Mouse (Mus musculus): ENCODE measurements around the gene Zfp541. TPM values are rescaled to one million over a fixed set of nuclear protein-coding genes. Genes with fewer than 3 reads are reported as not detected.

The Zfp541 gene
- polyA plus RNA-seq, 1 experiment from 2014 or later: not detected

DNA sequence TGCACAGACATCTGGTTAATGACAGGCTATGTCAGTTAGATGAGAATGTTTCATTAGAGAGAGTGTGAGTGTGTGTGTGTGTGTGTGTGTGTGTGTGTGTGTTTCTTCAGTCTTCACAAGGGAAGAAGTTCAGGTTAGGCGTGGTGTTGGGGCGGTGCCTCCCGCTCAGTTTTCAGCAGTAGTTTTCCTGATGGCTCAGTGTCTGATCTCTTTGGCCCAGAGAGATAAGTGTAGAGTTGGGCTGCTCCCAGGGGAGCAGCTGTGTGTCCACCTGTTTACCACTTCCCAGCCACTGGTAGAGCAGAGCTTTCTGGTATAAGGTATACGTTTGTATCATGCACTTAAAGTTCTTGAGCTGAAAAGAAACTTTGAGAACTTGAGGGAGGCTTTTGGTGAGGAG lies 38.3 kb downstream of the Zfp541 start:
- Histone ChIP-seq H3K27ac (replicated peaks; ENCODE audit: low read depth, low read length) (no peak overlapping the region), H3K9ac (replicated peaks; ENCODE audit: low read length) (peak overlapping the region; percentile 3; the same call in 1 of the 2 replicates), H3K4me3 (ENCODE audit: low read depth, low read length) (no peak overlapping the region)

DNA sequence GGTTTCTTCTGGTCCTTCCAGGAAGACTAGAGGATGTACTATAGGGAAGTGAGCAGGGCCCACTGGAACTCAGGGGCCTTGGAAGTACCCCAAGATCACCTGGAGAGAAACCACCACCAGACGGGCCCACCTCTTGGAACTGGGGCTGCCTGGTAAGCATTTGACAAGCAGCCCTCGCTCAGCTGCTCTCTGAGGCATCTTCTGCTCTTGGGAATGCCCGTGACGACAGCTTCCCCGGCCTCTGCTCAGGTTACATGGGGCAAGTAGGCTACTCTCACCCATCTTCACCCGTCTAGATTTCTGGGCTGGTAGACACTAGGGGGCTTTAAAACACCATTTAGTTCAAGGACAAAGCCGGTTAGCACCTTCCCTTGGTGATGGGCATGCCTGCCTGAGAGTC lies 39.5 kb downstream of the Zfp541 start:
- H3K4me3 ChIP-seq (ENCODE audit: low read depth, low read length): no peak overlapping the region
- WGBS: 69% methylated on average over 7 of the region's 7 CpGs
- no peak overlapping the region for H3K9ac ChIP-seq (replicated peaks; ENCODE audit: low read length)
- H3K36me3 ChIP-seq (replicated peaks; ENCODE audit: control insufficient read depth, insufficient read depth, low read depth, low read length): peaks cover 2% of the 10 kb centered on the region
- H3K27ac ChIP-seq (replicated peaks; ENCODE audit: low read depth, low read length): no peak overlapping the region
- no peak overlapping the region for H3K4me2 ChIP-seq (ENCODE audit: low read depth, low read length)
- no peaks in the 10 kb centered on the region for H3K27me3 ChIP-seq (ENCODE audit: control insufficient read depth, insufficient read depth, low read length)
- DNase-seq (ENCODE audit: low spot score) (no peak), ATAC-seq (replicated peaks; ENCODE audit: insufficient number of reproducible peaks, low FRiP score, low TSS enrichment, low read depth) (no peak)
- H3K4me1 ChIP-seq (ENCODE audit: control insufficient read depth, insufficient read depth, low read length): peaks cover 5% of the 10 kb centered on the region
- no peaks in the 10 kb centered on the region for H3K9me3 ChIP-seq (replicated peaks; ENCODE audit: control insufficient read depth, low read length)

More for the DNA sequence above, 38.3 kb downstream of the Zfp541 start:
- 90% methylated on average over 4 of the region's 4 CpGs for WGBS
- ATAC-seq (replicated peaks; ENCODE audit: insufficient number of reproducible peaks, low FRiP score, low TSS enrichment, low read depth) (no peak), DNase-seq (ENCODE audit: low spot score) (no peak)
- no peaks in the 10 kb centered on the region for H3K9me3 ChIP-seq (replicated peaks; ENCODE audit: control insufficient read depth, low read length)
- peaks cover 5% of the 10 kb centered on the region for H3K4me1 ChIP-seq (ENCODE audit: control insufficient read depth, insufficient read depth, low read length)
- H3K36me3 ChIP-seq (replicated peaks; ENCODE audit: control insufficient read depth, insufficient read depth, low read depth, low read length): peaks cover 2% of the 10 kb centered on the region
- peak overlapping the region; percentile 74; the same call in 1 of the 2 replicates for H3K4me2 ChIP-seq (ENCODE audit: low read depth, low read length)
- no peaks in the 10 kb centered on the region for H3K27me3 ChIP-seq (ENCODE audit: control insufficient read depth, insufficient read depth, low read length)

DNA sequence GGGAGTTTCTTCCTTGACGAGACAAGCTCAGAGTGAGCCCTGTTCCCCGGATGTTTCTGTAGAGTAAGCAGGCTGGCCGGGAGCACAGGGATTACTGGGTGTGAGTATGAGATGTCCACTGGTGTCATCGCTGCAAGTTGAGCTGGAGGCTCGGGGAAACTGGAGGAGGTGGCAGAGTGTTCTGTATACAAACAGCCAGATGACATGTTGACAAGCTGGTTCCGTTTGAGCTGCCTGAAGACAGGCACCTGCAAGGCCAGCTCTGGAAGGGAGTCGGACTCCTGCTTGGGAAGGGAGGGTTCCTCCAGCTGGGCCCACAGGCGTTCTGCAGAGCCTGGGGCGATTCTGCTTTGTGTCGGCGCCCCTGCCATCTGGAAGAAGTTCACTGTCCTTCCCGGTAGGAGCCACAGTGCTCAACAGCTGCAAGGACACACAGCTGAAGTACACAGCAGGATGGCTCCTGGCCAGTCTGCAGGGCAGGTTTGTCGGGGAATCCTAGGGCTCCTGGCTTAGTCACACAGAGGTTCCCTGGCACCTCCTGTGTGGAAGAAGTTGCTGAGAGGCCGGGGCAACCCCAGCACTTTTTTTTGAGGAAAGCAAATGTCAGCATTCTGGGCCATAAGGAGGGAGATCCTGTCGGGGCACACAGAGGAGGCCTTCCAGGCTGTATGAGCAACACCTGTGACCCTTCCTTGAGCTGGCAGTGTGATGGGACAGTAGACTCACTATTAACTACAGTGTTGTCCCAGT lies 40.3 kb downstream of the Zfp541 start:
- ATAC-seq (replicated peaks; ENCODE audit: insufficient number of reproducible peaks, low FRiP score, low TSS enrichment, low read depth): no peak
- Histone ChIP-seq H3K9ac (replicated peaks; ENCODE audit: low read length) (no peak overlapping the region), H3K27me3 (ENCODE audit: control insufficient read depth, insufficient read depth, low read length) (no peaks in the 10 kb centered on the region), H3K4me1 (ENCODE audit: control insufficient read depth, insufficient read depth, low read length) (peaks cover 5% of the 10 kb centered on the region), H3K27ac (replicated peaks; ENCODE audit: low read depth, low read length) (no peak overlapping the region), H3K4me2 (ENCODE audit: low read depth, low read length) (no peak overlapping the region), H3K9me3 (replicated peaks; ENCODE audit: control insufficient read depth, low read length) (no peaks in the 10 kb centered on the region), H3K4me3 (ENCODE audit: low read depth, low read length) (no peak overlapping the region), H3K36me3 (replicated peaks; ENCODE audit: control insufficient read depth, insufficient read depth, low read depth, low read length) (peaks cover 2% of the 10 kb centered on the region)
- WGBS: 71% methylated on average over 15 of the region's 15 CpGs
- DNase-seq (ENCODE audit: low spot score): no peak

DNA sequence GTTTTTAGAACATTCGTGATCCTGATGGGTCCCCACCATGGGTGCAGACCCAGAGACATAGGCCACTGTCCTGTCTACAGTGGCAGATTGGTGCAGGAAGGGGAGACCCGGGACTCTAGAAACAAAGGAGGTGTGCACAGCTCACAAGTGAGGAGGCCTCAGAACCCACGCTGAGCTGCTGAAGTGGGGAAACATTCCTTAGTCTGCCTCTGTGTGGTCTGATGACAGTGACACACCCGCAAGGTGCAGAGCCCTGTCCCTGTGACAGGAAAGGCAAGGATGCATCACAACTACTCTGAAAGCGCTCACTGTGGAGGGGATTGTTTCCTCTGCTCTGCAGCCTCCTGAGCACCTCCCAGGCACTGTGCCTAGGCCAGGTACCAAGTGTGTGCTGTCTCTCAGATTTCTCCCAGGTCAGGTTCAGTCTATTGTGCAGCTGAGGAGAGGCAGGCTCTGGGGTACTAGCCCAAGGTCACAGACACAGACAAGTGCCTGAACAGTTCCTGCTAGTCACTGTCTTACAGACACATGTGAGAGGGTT lies 41.1 kb downstream of the Zfp541 start:
- DNase-seq (ENCODE audit: low spot score) (no peak), ATAC-seq (replicated peaks; ENCODE audit: insufficient number of reproducible peaks, low FRiP score, low TSS enrichment, low read depth) (no peak)
- no peaks in the 10 kb centered on the region for H3K27me3 ChIP-seq (ENCODE audit: control insufficient read depth, insufficient read depth, low read length)
- H3K27ac ChIP-seq (replicated peaks; ENCODE audit: low read depth, low read length): no peak overlapping the region
- no peak overlapping the region for H3K4me2 ChIP-seq (ENCODE audit: low read depth, low read length)
- no peak overlapping the region for H3K9ac ChIP-seq (replicated peaks; ENCODE audit: low read length)
- H3K9me3 ChIP-seq (replicated peaks; ENCODE audit: control insufficient read depth, low read length): no peaks in the 10 kb centered on the region
- no peak overlapping the region for H3K4me3 ChIP-seq (ENCODE audit: low read depth, low read length)
- peaks cover 2% of the 10 kb centered on the region for H3K36me3 ChIP-seq (replicated peaks; ENCODE audit: control insufficient read depth, insufficient read depth, low read depth, low read length)
- 87% methylated on average over 5 of the region's 5 CpGs for WGBS
- peaks cover 5% of the 10 kb centered on the region for H3K4me1 ChIP-seq (ENCODE audit: control insufficient read depth, insufficient read depth, low read length)

DNA sequence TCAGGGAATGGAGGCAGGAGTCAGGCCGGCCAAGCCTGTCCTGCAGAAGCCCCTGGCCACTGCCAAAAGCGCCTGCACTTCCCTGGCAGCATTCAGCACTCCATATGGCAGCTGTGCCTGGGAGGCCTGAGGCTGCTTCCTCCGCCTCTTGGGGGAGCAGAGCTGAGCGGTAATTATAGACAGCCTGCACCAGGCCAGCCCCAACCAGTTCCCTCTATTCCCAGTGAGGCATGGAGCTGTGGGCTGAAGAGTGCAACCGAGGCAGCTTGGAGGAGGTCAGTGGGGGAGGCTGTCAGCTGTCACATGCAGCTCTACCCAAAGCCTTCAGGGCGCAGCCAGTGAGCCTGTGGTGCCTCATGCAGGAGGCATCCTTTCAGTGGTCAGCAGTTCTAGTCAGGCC lies 42.1 kb downstream of the Zfp541 start:
- peaks cover 2% of the 10 kb centered on the region for H3K36me3 ChIP-seq (replicated peaks; ENCODE audit: control insufficient read depth, insufficient read depth, low read depth, low read length)
- H3K27ac ChIP-seq (replicated peaks; ENCODE audit: low read depth, low read length): no peak overlapping the region

DNA sequence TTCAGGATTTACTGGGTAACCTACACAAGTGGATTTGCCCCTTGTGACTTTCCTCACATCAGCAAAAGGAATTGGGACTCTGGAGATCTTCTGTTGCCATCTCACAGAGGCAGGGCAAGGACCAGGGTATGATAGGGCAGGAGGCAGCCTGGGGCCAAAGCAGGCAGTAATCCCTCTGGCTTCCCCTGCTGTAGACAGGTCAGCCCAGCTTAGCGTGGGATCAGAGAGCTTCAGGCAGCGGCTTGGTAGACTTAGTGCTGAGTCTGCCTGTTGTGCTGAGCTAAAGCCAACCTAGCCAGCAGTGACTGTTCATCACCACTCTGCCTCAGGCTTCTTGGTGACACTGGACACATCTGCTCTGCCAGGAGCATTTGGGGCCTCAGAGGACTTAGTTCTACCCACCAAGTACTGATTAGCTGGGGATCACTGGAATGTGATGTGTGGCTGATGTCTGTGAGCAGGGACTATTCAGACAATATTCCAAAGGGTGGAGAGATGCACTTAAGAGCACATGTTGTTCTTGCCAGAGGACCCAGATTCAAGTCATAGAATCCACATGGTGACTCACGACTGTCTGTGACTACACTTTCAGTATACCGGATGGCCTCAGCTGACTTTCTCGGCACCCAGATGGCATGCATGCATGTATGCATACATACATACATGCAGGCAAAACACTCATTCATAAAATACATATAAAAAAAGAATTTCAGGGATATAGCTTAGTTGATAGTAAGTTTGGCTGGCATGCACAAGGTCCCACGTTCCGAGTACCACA lies 43.2 kb downstream of the Zfp541 start:
- H3K27me3 ChIP-seq (ENCODE audit: control insufficient read depth, insufficient read depth, low read length): no peaks in the 10 kb centered on the region
- no peak overlapping the region for H3K9ac ChIP-seq (replicated peaks; ENCODE audit: low read length)
- no peak overlapping the region for H3K27ac ChIP-seq (replicated peaks; ENCODE audit: low read depth, low read length)
- ATAC-seq (replicated peaks; ENCODE audit: insufficient number of reproducible peaks, low FRiP score, low TSS enrichment, low read depth): no peak
- DNase-seq (ENCODE audit: low spot score): no peak
- H3K4me1 ChIP-seq (ENCODE audit: control insufficient read depth, insufficient read depth, low read length): 0 out of 2 replicates have a peak, but pooled peaks cover 2% of the 10 kb centered on the region
- H3K36me3 ChIP-seq (replicated peaks; ENCODE audit: control insufficient read depth, insufficient read depth, low read depth, low read length): peaks cover 5% of the 10 kb centered on the region
- WGBS: 95% methylated on average over 7 of the region's 7 CpGs
- H3K4me2 ChIP-seq (ENCODE audit: low read depth, low read length): no peak overlapping the region
- no peak overlapping the region for H3K4me3 ChIP-seq (ENCODE audit: low read depth, low read length)
- no peaks in the 10 kb centered on the region for H3K9me3 ChIP-seq (replicated peaks; ENCODE audit: control insufficient read depth, low read length)

More for the DNA sequence above, 42.1 kb downstream of the Zfp541 start:
- H3K4me3 ChIP-seq (ENCODE audit: low read depth, low read length): no peak overlapping the region
- ATAC-seq (replicated peaks; ENCODE audit: insufficient number of reproducible peaks, low FRiP score, low TSS enrichment, low read depth) (no peak; the same call in 1 of the 2 replicates), DNase-seq (ENCODE audit: low spot score) (no peak)
- H3K9ac ChIP-seq (replicated peaks; ENCODE audit: low read length): no peak overlapping the region
- 65% methylated on average over 6 of the region's 6 CpGs for WGBS
- no peaks in the 10 kb centered on the region for H3K9me3 ChIP-seq (replicated peaks; ENCODE audit: control insufficient read depth, low read length)
- no peak overlapping the region for H3K4me2 ChIP-seq (ENCODE audit: low read depth, low read length)
- no peaks in the 10 kb centered on the region for H3K27me3 ChIP-seq (ENCODE audit: control insufficient read depth, insufficient read depth, low read length)
- H3K4me1 ChIP-seq (ENCODE audit: control insufficient read depth, insufficient read depth, low read length): peaks cover 5% of the 10 kb centered on the region

DNA sequence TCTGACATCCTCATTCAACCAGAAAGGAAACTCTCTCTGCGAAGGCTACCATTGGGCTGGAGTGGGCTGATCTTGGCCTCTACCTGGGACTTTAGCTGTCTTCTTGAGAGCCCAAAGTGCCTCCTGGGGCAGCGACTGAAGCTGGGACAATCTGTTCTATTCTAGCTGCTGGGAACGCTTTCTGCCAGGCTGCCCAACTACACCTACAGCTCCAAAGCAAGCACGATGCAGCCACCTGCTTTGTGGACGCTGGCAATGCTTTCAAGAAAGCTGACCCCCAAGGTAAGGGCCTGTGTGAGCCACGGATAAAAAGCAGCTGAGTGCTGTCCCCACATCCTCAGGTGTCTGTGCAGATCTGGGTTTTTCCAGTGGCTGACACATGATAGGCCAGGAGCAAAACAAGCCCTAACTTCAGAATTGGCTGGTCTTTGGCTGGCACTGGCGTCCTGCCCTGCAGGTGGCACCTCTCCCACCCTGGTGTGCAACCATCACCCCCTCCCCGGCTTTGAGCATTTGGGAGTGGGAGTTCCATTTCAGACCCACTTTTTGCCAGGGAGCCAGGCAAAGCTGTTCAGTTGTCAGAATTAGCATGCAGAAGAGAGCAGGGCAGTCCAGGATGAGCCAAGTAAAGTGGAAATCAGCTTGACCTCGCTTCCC lies 47.4 kb downstream of the Zfp541 start:
- no peak for ATAC-seq (replicated peaks; ENCODE audit: insufficient number of reproducible peaks, low FRiP score, low TSS enrichment, low read depth)
- WGBS: 92% methylated on average over 9 of the region's 9 CpGs
- H3K4me3 ChIP-seq (ENCODE audit: low read depth, low read length): no peak overlapping the region

More for the DNA sequence above, 47.4 kb downstream of the Zfp541 start:
- H3K9ac ChIP-seq (replicated peaks; ENCODE audit: low read length): no peak overlapping the region
- no peak overlapping the region for H3K4me2 ChIP-seq (ENCODE audit: low read depth, low read length)
- no peak for DNase-seq (ENCODE audit: low spot score)
- no peaks in the 10 kb centered on the region for H3K9me3 ChIP-seq (replicated peaks; ENCODE audit: control insufficient read depth, low read length)
- no peak overlapping the region for H3K27ac ChIP-seq (replicated peaks; ENCODE audit: low read depth, low read length)
- H3K27me3 ChIP-seq (ENCODE audit: control insufficient read depth, insufficient read depth, low read length): no peaks in the 10 kb centered on the region
- H3K4me1 ChIP-seq (ENCODE audit: control insufficient read depth, insufficient read depth, low read length): no peaks in the 10 kb centered on the region
- peaks cover 15% of the 10 kb centered on the region for H3K36me3 ChIP-seq (replicated peaks; ENCODE audit: control insufficient read depth, insufficient read depth, low read depth, low read length)
